Mouse (Mus musculus): ENCODE measurements around the gene Clec1a.

DNA sequence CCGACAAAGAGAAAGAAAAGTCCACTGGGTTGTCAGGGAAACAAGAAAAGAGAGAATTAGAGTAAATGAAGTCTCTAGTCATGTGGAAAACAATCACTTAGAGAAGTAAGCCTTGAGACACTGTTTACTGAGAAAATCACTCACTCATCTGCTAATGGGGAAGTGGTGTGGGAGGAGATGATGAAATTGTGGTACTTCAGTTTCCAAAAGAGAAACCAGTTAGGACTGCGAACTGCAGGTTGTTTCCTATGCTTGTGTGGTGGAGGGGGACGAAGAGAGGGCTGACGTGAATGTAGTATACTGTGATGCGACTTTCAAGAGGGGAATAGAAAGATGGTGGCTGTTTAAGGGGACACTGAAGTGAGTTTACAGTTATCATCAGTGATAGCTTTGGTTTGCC lies 17.6 kb downstream of the Clec1a start:
- TF ChIP-seq TAL1 (IDR thresholded peaks at IDR 0.05; ENCODE audit: low read length) (no peak), GATA1 (IDR thresholded peaks at IDR 0.05; ENCODE audit: low read length) (no peak)
